Mouse (Mus musculus) megakaryocyte, adult 5-6 weeks (primary cell): ENCODE data around the gene Rap1a. TPM values are rescaled to one million over a fixed set of nuclear protein-coding genes. Genes with fewer than 3 reads are reported as not detected.

Experiments
- ATAC-seq: 2 replicates; pipeline ENCODE4 v1.8.0; 2016; ENCODE audit warnings: mild to moderate bottlenecking, inconsistent platforms; ENCODE audit not compliant: poor library complexity, severe bottlenecking
- total RNA-seq, 2 experiments: library from RNA; stranded (forward) in 1 of 2; stranded (reverse) in 1 of 2; fragments of 153-499, 151-499 nt in 1 of 2; fragments of 221-1000, 200-1000 nt in 1 of 2; gene quantifications; 2 replicates each; pipeline versions ENCODE4 v1.2.3 to v1.2.4; 2015 to 2017

Rap1a gene
- total RNA-seq (2015) (278 and 301 TPM in 2 replicates), total RNA-seq (2017) (210 and 223 TPM in 2 replicates)

DNA sequence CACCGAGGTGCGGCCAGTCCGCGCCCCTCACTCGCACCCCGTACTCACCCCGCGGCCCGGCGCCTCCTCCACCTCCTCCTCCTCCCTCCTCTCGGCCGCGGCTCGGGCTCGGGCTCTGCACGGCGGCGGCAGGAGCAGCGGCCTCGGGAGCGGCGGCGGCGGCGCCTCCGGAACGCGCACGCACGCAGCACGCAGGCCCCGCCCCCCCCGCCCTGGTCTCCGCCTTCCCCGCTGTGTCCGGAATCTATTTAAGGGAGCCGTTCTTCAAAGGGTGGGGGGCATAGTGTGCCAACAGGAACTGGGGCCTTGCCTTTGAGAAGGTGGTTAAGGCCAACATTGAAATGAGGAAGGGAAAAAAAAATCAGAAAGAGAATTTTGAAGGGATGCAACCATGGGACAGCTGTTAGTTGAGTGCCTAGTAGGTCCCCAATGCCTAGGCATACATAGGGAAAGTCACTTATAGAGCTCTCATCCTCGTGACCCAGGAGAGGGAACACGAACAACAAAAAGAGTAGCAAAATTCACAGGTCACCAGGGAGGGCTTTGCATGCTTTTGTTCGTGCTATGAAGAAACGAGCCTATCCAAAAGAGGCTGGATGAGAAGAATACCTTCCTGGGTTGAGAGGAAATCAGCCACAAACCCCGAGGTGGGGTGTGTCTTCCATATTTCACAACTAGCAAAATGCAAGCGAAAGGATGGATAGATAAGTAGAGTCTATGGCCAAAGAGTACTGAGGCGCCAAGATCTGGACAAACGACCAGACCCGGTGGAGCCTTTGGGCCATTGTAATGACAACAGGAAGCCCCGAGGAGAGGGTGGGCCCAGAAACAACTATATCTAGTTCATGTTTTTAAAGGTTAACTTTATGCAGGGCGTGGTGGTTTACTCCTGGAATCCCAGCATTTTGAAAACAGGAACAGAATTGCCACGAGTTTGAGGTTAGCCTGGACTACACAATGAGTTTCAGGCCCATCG, at the start of gene Rap1a:
Gene Rap1a (minus strand): TSS at position 146 of the 976 bp plus-strand sequence.
- ATAC-seq: peak; percentile 62

GRCm38 (mm10) chr3:105846294-105847069, 45.3 kb upstream of the Rap1a start:
- ATAC-seq: no peak

- ATAC-seq: peak; percentile 64
Measured at GRCm38 (mm10) chr3:105839836-105840235, 38.7 kb upstream of the Rap1a start.

DNA sequence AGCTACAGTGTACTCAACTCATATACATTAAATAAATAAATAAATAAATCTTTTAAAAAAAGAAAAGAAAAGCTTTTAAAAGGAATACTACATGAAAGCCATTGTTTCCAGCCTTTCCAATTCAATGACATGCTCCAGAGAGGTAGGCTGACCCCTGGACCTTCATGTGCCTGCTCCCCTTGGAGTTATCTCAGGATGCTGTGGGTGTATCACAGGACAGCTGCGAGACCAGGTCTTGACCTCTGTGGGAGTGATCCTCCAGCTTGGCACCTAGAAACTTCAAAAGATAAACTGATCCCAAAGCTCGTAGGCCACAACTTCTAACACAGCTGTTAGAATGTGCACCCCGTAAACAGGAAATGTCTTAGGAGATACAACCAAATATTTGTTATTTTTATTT, 37.5 kb upstream of the Rap1a start:
- ATAC-seq: no peak

DNA sequence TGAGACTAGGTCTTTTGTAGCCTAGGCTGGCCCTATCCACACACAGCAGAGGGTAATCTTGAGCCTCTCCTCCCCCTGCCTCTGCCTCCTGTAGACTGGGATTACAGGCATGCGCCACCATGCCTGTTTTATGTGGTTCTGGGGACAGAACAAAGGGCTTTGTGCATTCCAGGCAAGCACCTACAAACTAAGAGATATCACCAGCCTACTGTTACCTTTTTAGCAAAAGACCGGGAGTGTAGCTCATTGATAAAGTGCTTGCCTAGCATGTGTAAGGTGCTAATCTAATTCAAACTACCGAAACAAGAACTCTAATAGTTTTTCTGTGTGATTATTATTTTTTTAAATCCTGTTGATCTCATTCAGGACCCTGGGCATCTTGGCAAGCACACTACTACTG, 35.7 kb upstream of the Rap1a start:
- no peak for ATAC-seq

- ATAC-seq: no peak
Measured at GRCm38 (mm10) chr3:105835875-105836274, 34.7 kb upstream of the Rap1a start.

DNA sequence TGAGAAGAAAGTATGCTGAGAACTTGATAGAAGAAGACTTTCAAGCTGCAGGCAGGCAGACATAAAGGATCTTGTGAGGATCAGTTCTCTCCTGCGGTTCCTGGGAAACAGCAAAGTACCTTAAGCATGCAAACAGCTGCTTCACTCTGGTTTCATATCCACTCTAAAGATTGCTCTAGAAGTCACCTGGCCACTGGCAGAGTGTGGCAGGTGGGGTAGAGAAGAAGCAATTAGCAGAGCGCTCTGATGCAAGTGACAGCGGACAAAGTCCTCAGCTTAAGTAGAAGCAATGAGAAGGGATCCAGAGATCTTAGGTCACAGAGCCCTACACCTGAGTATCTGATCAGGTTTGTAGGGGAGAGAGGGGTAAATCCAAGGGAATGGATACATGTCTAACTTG, 30.4 kb upstream of the Rap1a start:
- ATAC-seq: no peak

GRCm38 (mm10) chr3:105825501-105826161, 24.5 kb upstream of the Rap1a start:
- ATAC-seq: peak; percentile 97

GRCm38 (mm10) chr3:105824704-105825103, 23.6 kb upstream of the Rap1a start:
- no peak for ATAC-seq

DNA sequence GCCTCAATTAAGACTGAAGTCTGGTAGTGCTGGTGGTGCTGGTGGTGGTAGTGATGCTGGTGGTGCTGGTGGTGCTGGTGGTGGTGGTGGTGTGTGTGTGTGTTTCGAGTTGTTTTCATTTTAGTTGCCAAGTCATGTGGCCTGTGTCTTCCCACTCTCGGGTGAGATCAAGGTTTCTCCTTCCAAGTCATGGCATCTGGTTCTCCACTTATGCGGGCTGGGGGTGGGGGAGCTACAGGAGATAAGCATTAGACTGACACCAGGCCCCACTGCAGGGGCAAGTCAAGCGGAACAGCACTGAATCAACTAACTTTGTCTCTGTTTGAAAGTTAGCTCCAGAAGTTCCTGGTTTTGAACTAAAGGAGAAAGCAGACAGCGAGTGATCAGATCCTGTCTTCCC, 23.0 kb upstream of the Rap1a start:
- no peak for ATAC-seq

GRCm38 (mm10) chr3:105823609-105824008, 22.5 kb upstream of the Rap1a start:
- ATAC-seq: no peak

DNA sequence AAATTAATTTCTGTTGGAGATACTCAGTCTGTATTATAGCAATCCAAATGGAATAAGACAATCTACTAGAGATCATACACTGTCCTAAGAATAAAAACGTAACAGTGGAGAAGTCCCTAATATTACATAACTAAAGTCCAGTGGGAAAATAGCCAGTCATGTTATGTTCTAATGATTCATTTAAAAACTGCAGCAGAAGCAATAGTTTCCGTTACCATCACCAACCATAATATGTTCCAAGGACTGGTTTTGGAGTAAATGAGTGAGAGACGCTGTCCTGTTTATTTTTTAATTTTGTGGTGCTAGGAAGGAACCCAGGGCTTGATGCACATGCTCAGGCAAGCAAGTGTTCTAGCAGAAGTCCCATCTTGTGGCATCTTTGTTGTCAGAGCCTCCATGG, 20.4 kb upstream of the Rap1a start:
- ATAC-seq: no peak

DNA sequence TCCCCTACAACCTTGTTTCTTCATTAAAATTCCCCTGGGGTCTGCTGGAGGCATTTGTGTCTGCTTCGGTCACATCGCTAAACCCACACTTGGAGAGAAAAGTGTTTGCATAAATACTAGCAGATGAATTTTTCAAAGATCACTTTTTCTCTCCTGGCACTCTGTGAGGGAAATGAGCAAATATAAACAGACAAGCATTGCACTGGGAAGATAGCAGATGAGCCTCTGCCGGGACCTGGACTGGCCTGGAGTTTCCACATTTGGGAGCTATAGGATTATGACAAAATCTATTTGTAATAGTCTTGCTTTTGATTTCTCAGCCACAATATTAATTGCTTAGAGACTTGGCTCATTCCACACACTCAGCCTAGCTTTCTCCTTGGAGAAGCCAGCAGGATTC, 19.1 kb upstream of the Rap1a start:
- no peak for ATAC-seq

- no peak for ATAC-seq
Measured at GRCm38 (mm10) chr3:105818130-105819004, 17.2 kb upstream of the Rap1a start.

GRCm38 (mm10) chr3:105816089-105816488, 15.0 kb upstream of the Rap1a start:
- peak; percentile 68 for ATAC-seq

GRCm38 (mm10) chr3:105815236-105815904, 14.2 kb upstream of the Rap1a start:
- peak; percentile 95 for ATAC-seq

GRCm38 (mm10) chr3:105811146-105811545, 10.0 kb upstream of the Rap1a start:
- ATAC-seq: no peak

DNA sequence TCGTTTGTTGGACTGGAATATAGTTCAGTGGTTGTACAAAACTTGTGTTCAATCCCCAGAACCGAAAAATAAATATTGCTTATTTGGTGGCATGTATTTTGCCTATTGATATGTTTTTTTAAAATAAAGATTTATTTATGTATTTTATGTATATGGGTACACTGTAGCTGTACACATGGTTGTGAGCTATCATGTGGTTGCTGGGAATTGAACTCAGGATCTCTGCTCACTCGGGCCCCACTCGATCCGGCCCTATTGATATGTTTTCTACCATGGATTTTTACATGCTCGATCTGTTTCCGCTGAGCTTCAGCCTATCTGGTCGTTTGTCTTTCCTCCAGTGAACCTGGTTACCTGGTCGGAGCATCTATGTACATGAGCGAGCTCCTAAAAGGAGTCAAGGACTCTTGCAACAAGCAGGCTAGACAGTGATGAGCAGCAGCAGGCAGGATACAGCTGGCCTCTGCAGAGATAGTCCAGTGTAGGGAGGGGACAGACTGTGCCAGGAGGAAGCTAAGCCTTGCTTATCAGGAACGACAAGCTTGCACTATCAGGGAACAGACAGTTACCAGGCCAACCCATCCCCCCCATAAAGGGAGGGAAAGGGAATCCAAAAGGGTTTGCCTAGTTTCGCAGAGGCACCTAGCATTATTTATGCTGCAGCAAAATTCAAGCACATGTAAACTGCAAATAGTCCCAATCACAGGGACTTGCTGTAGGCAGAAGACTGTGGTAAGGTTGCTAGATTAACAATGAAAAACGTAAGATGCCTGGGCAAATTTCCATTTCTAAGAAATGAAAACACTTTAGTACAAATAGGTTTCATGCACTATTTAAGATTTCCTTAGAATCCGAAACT, 7.3 kb upstream of the Rap1a start:
- ATAC-seq: peak; percentile 62

GRCm38 (mm10) chr3:105807672-105808071, 6.5 kb upstream of the Rap1a start:
- no peak for ATAC-seq
